Mouse (Mus musculus): Measurements from ENCODE around the gene Tmem135.

- no peak for TF ChIP-seq CTCF (IDR thresholded peaks at IDR 0.05; ENCODE audit: borderline replicate concordance, control insufficient read depth, extremely low read depth, insufficient read depth, low read length, poor library complexity)
- no peak for TF ChIP-seq POLR2A (IDR thresholded peaks at IDR 0.05; ENCODE audit: control insufficient read depth, extremely low read depth, insufficient read depth, low read length, poor library complexity)
Observed at GRCm38 (mm10) chr7:89404081-89404733, at the start of gene Tmem135, which contains the start of gene Fzd4.
